Comparison of ENCODE assay signal across 15 mouse cellular contexts in genomic region chr16:18751101-18751500, GRCm38 (mm10). TPM values are rescaled to one million over a fixed set of nuclear protein-coding genes. Genes with fewer than 3 reads are reported as not detected.
"Had no signal": no experiment of that assay in that cellular context is flagged by ENCODE, and none has a peak within 500 bp of the region (broad histone marks: within the 10 kb centered on the region; RNA-seq: fewer than 3 reads in every experiment).

No protein-coding gene starts in this region.

- ATAC-seq: intestine, embryonic 16.5 days had no signal

- H3K27ac ChIP-seq: limb, embryonic 15.5 days; liver, embryonic 13.5 days; midbrain, embryonic 10.5 days; neural tube, embryonic 15.5 days had no signal

- H3K27me3 ChIP-seq: limb, embryonic 15.5 days; liver, embryonic 13.5 days; neural tube, embryonic 15.5 days had no signal

- H3K36me3 ChIP-seq: limb, embryonic 15.5 days; liver, embryonic 13.5 days; midbrain, embryonic 10.5 days; neural tube, embryonic 15.5 days had no signal

- H3K4me3 ChIP-seq: limb, embryonic 15.5 days; liver, embryonic 13.5 days; midbrain, embryonic 10.5 days; myocyte; neural tube, embryonic 15.5 days had no signal

- H3K9me3 ChIP-seq: limb, embryonic 15.5 days; liver, embryonic 13.5 days; midbrain, embryonic 10.5 days; neural tube, embryonic 15.5 days had no signal

- H3K9ac ChIP-seq: limb, embryonic 15.5 days; liver, embryonic 13.5 days; lung, embryonic 14.5 days; neural tube, embryonic 15.5 days had no signal

- DNase-seq: kidney, postnatal 10 days; layer of hippocampus, adult 9-11 months; layer of hippocampus, postnatal 36 days; liver, embryonic 13.5 days; lung, embryonic 14.5 days; midbrain, embryonic 14.5 days; right cerebral cortex, adult 18-20 months; right cerebral cortex, postnatal 25 days; thymus, postnatal 36 days had no signal

- H3K4me1 ChIP-seq: limb, embryonic 15.5 days; liver, embryonic 13.5 days; midbrain, embryonic 10.5 days; neural tube, embryonic 15.5 days had no signal

- H3K4me2 ChIP-seq: limb, embryonic 15.5 days; liver, embryonic 13.5 days; lung, embryonic 14.5 days; neural tube, embryonic 15.5 days had no signal

RNA-seq across cellular contexts. Expression of gene Cldn5, which starts 25.5 kb away (rescaled TPM):
- total RNA-seq: megakaryocyte, adult 5-6 weeks had no signal
